Mouse (Mus musculus) small intestine, adult 2 months (tissue): Measurements from ENCODE around the gene Morf4l1.

Experiments
- CTCF ChIP-seq: fragments of 200-500 bp; IDR thresholded peaks from 2 replicates; pipeline ENCODE4 v1.5.1; 2012; ENCODE audit warnings: low read depth, mild to moderate bottlenecking, control low read depth, inconsistent platforms, low read length, moderate library complexity, mixed read lengths; ENCODE audit not compliant: insufficient replicate concordance, insufficient read length; ENCODE audit errors: extremely low read depth
- POLR2A ChIP-seq: fragments of 200-500 bp; IDR thresholded peaks from 2 replicates; pipeline ENCODE4 v1.6.1; 2012; ENCODE audit warnings: low read depth, mild to moderate bottlenecking, control low read depth, inconsistent platforms, low read length, moderate library complexity

- TF ChIP-seq CTCF (no peak), POLR2A (no peak)
Measured at GRCm38 (mm10) chr9:90135963-90136677, 21.5 kb upstream of the Morf4l1 start.
